In the genomic region with DNA sequence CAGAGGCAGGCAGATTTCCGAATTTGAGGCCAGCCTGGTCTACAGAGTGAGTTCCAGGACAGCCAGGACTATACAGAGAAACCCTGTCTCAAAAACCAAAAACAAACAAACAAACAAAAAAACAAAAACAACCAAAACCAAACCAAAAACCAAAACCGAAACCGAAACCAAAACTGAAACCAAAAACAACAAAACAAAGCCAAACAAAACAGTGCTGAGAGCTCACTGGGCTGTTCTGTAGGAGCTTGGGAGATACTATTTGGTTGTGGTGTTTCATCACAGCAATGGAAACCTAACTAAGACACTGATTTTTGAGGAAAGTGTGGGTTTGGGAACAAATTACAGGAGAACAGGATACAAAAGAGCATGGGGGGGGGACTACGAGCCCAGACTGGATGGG, we compare ENCODE assay signal across 19 mouse cellular contexts. TPM values are rescaled to one million over a fixed set of nuclear protein-coding genes. Genes with fewer than 3 reads are reported as not detected.
DNase-seq lines count a peak whose midpoint lies in the region; ATAC-seq and TF ChIP-seq lines count a peak whose summit lies in the region.
"Had no signal": no experiment of that assay in that cellular context is flagged by ENCODE, and none has a peak within 500 bp of the region (broad histone marks: within the 10 kb centered on the region; RNA-seq: fewer than 3 reads in every experiment).

No protein-coding gene starts in this region.

- peak overlapping the region; percentile 20; the same call in 1 of the 2 replicates for H3K4me2 ChIP-seq in liver, embryonic 14.5 days (ENCODE audit: low read depth)
- peak overlapping the region; percentile 22; the same call in 1 of the 2 replicates for H3K4me2 ChIP-seq in CH12.LX (ENCODE audit: insufficient read depth, low read depth, poor library complexity, severe bottlenecking)
- H3K4me2 ChIP-seq: heart, embryonic 12.5 days; hindbrain, embryonic 14.5 days had no signal

- 59% methylated on average over 4 of the region's 4 CpGs for WGBS in liver, embryonic 14.5 days (ENCODE audit: insufficient replicate concordance)

- no peaks in the 10 kb centered on the region for H3K79me2 ChIP-seq in CH12.LX (replicated peaks; ENCODE audit: control insufficient read depth, extremely low read depth, insufficient read depth, poor library complexity, severe bottlenecking)

- H3K27me3 ChIP-seq in liver, embryonic 14.5 days (ENCODE audit: control insufficient read depth, insufficient read depth, low read length) = no peaks in the 10 kb centered on the region
- H3K27me3 ChIP-seq in CH12.LX (replicated peaks) = no peaks in the 10 kb centered on the region
- H3K27me3 ChIP-seq: heart, embryonic 12.5 days had no signal

- dilution Hi-C loops in CH12.LX (cut with MboI; ENCODE audit: extremely low pct_ligation_motif_present, extremely low pct_unique_long_range_greater_than_20kb, low sequenced_read_pairs) = no loop called here

- no peak for TF ChIP-seq CTCF in liver, embryonic 14.5 days (IDR thresholded peaks at IDR 0.05; ENCODE audit: low read depth)
- no peak for TF ChIP-seq CTCF in CH12.LX (conservative IDR thresholded peaks at IDR 0.05 in 1 of 2, IDR thresholded peaks at IDR 0.05 in 1 of 2; ENCODE audit: low read depth in 2 of 2, low read length in 2 of 2)

- in situ Hi-C loops in CH12.LX (cut with MboI; ENCODE audit: low pct_ligation_motif_present, low pct_unique_long_range_greater_than_20kb, low sequenced_read_pairs) = no loop called here

- H3K4me3 ChIP-seq in liver, embryonic 14.5 days (ENCODE audit: insufficient read depth in 1 of 2, low read depth in 2 of 2, low read length in 2 of 2) = no peak overlapping the region
- H3K4me3 ChIP-seq in CH12.LX (replicated peaks in 1 of 3; ENCODE audit: low read depth in 2 of 3, low read length in 2 of 3, poor library complexity in 1 of 3) = no peak overlapping the region
- H3K4me3 ChIP-seq: embryonic facial prominence, embryonic 10.5 days; gastrocnemius, adult 2 months; heart, embryonic 12.5 days; hindbrain, embryonic 10.5 days had no signal

- H3K36me3 ChIP-seq in liver, embryonic 14.5 days (replicated peaks; ENCODE audit: control insufficient read depth, insufficient read depth, low read depth) = no peaks in the 10 kb centered on the region
- no peaks in the 10 kb centered on the region for H3K36me3 ChIP-seq in CH12.LX (replicated peaks in 1 of 2; ENCODE audit: control insufficient read depth in 1 of 2, insufficient read depth in 1 of 2, low read length in 1 of 2)
- H3K36me3 ChIP-seq: embryonic facial prominence, embryonic 10.5 days; heart, embryonic 12.5 days; hindbrain, embryonic 10.5 days had no signal

- DNase-seq in liver, embryonic 14.5 days (ENCODE audit: low read depth in 3 of 3, low spot score in 3 of 3) = no peak
- DNase-seq in liver = no peak
- DNase-seq in CD4-positive helper T cell, adult 2 months (ENCODE audit: low read depth, low spot score) = peak; percentile 25
- DNase-seq in CH12.LX (ENCODE audit: extremely low read depth) = no peak
- peak; percentile 29 for DNase-seq in adipocyte (ENCODE audit: low spot score)
- no peak for DNase-seq in lung, postnatal 25 days (ENCODE audit: low spot score)
- no peak for DNase-seq in cerebellum, postnatal 36 days
- no peak for DNase-seq in right cerebral cortex, postnatal 10 days (ENCODE audit: low spot score in 2 of 2)
- DNase-seq: adrenal gland, postnatal 10 days; cerebellum, adult 11-12 months; cerebellum, adult 9-11 months; gastrocnemius, adult 2 months; gastrocnemius, postnatal 25 days had no signal

- TF ChIP-seq RAD21 in CH12.LX (IDR thresholded peaks at IDR 0.05; ENCODE audit: low read depth, low read length) = no peak

- ATAC-seq in liver, embryonic 14.5 days (ENCODE audit: insufficient read depth) = no peak
- ATAC-seq: forebrain, embryonic 14.5 days had no signal

- H3K9me3 ChIP-seq in liver, embryonic 14.5 days (ENCODE audit: control insufficient read depth, low read length) = no peaks in the 10 kb centered on the region
- no peaks in the 10 kb centered on the region for H3K9me3 ChIP-seq in CH12.LX (replicated peaks; ENCODE audit: low read length)
- H3K9me3 ChIP-seq: embryonic facial prominence, embryonic 10.5 days; hindbrain, embryonic 10.5 days had no signal

- no peak overlapping the region for H3K9ac ChIP-seq in liver, embryonic 14.5 days (replicated peaks)
- no peak overlapping the region for H3K9ac ChIP-seq in CH12.LX (ENCODE audit: insufficient read depth, low read depth)
- H3K9ac ChIP-seq: heart, embryonic 12.5 days; hindbrain, embryonic 14.5 days had no signal

- H3K27ac ChIP-seq in liver, embryonic 14.5 days = no peak overlapping the region
- no peak overlapping the region for H3K27ac ChIP-seq in CH12.LX (ENCODE audit: insufficient read depth, low read depth)
- H3K27ac ChIP-seq: embryonic facial prominence, embryonic 10.5 days; gastrocnemius, adult 2 months; hindbrain, embryonic 10.5 days; hindbrain, embryonic 14.5 days had no signal

- no peak for TF ChIP-seq EP300 in liver, embryonic 14.5 days (IDR thresholded peaks at IDR 0.05; ENCODE audit: low read depth)
- TF ChIP-seq EP300 in CH12.LX (IDR thresholded peaks at IDR 0.05; ENCODE audit: low read length) = no peak

- TF ChIP-seq POLR2A in CH12.LX (IDR thresholded peaks at IDR 0.05; ENCODE audit: low read depth, low read length) = no peak

- H3K4me1 ChIP-seq in liver, embryonic 14.5 days (replicated peaks; ENCODE audit: control insufficient read depth in 2 of 2, insufficient read depth in 2 of 2, low read length in 1 of 2) = no peaks in the 10 kb centered on the region
- peaks cover 3 to 19% of the 10 kb centered on the region in 2 experiments for H3K4me1 ChIP-seq in CH12.LX (ENCODE audit: control insufficient read depth in 1 of 2, insufficient read depth in 2 of 2)

TF ChIP-seq in CH12.LX, 34 proteins besides CTCF, POLR2A, EP300 and RAD21:
- TF ChIP-seq IRF4 (IDR thresholded peaks at IDR 0.05; ENCODE audit: low read depth, low read length) (peak; percentile 33; the same call in 1 of the 2 replicates), USF2 (conservative IDR thresholded peaks at IDR 0.05; ENCODE audit: low read depth, low read length) (no peak)

RNA-seq across cellular contexts. Expression of gene 2410004P03Rik, which starts 10.6 kb away (rescaled TPM):
- polyA plus RNA-seq in liver, embryonic 14.5 days (2012; rRNA removed) = 0.02 and 0.05 TPM in 2 replicates
- polyA plus RNA-seq in liver, embryonic 14.5 days (2014; fragmentation: Nextera tagmentation; extraction: Ambion mirVana) = 0.03 TPM in 1 of 2 replicates, not detected in the other
- not detected in 2 replicates for total RNA-seq in CH12.LX (2012; rRNA removed)
- total RNA-seq in CH12.LX (2014; rRNA removed) = not detected in 2 replicates
- polyA plus RNA-seq in CH12.LX (2012; ENCODE audit: insufficient read length, low read depth) = 0.09 TPM in 1 of 2 replicates, not detected in the other
- total RNA-seq: gastrocnemius, adult 2 months; gastrocnemius, postnatal 25 days; heart, adult 8-10 months had no signal

RNA-seq across cellular contexts. Expression of gene Pqlc3, which starts 21.9 kb away (rescaled TPM):
- polyA plus RNA-seq in liver, embryonic 14.5 days (2012; rRNA removed) = 3.0 and 3.3 TPM in 2 replicates
- 4.6 and 5.0 TPM in 2 replicates for polyA plus RNA-seq in liver, embryonic 14.5 days (2014; fragmentation: Nextera tagmentation; extraction: Ambion mirVana)
- total RNA-seq in CH12.LX (2012; rRNA removed) (6.4 and 8.9 TPM in 2 replicates), CH12.LX (2014; rRNA removed) (23.2 and 31.1 TPM in 2 replicates)
- 12.2 and 17.0 TPM in 2 replicates for polyA plus RNA-seq in CH12.LX (2012; ENCODE audit: insufficient read length, low read depth)

Comparison
In these comparisons a context has a peak if more than half of its experiments do, and no peak if none do; other contexts are left out.
1. DNase-seq: peak in CD4-positive helper T cell, adult 2 months (single experiment) and adipocyte (single experiment); none in liver, embryonic 14.5 days (0 of 3), liver (single experiment), CH12.LX (single experiment), lung, postnatal 25 days (single experiment), cerebellum, postnatal 36 days (0 of 2) and right cerebral cortex, postnatal 10 days (0 of 2).